Mouse (Mus musculus) gastrocnemius, postnatal 10 days (tissue): ENCODE results near the gene Ppp1r37. TPM values are rescaled to one million over a fixed set of nuclear protein-coding genes. Genes with fewer than 3 reads are reported as not detected.

ENCODE experiments used
- DNase-seq: peaks from one replicate; pipeline ENCODE4 v3.0.0; 2021; ENCODE audit warnings: mixed read lengths
- total RNA-seq, 2 experiments: library from RNA; stranded (reverse); gene quantifications; 2 replicates each; pipeline ENCODE4 v1.2.3; 2021

Gene Ppp1r37
- total RNA-seq, 2 experiments from 2014 or later = 38.7 to 41.1 TPM

GRCm38 (mm10) chr7:19503481-19504068 lies 59.3 kb downstream of the Ppp1r37 start:
- DNase-seq = peak; percentile 43

- no peak for DNase-seq
Observed at GRCm38 (mm10) chr7:19501658-19502057, 61.2 kb downstream of the Ppp1r37 start.

- DNase-seq = no peak
Observed at GRCm38 (mm10) chr7:19500420-19501363, 62.2 kb downstream of the Ppp1r37 start.

- DNase-seq = no peak
Observed at GRCm38 (mm10) chr7:19498326-19498725, 64.5 kb downstream of the Ppp1r37 start.

GRCm38 (mm10) chr7:19496214-19496555 lies 66.7 kb downstream of the Ppp1r37 start:
- DNase-seq = no peak

GRCm38 (mm10) chr7:19495521-19496213 lies 67.2 kb downstream of the Ppp1r37 start:
- peak; percentile 49 for DNase-seq

- no peak for DNase-seq
Observed at GRCm38 (mm10) chr7:19494751-19495474, 68.0 kb downstream of the Ppp1r37 start.

- peak; percentile 34 for DNase-seq
Observed at GRCm38 (mm10) chr7:19491731-19492130, 71.1 kb downstream of the Ppp1r37 start.

- DNase-seq = no peak
Observed at GRCm38 (mm10) chr7:19489525-19489924, 73.4 kb downstream of the Ppp1r37 start.

- DNase-seq = no peak
Observed at GRCm38 (mm10) chr7:19486549-19486948, 76.3 kb downstream of the Ppp1r37 start.

GRCm38 (mm10) chr7:19485488-19485887 lies 77.4 kb downstream of the Ppp1r37 start:
- DNase-seq = no peak

- no peak for DNase-seq
Observed at GRCm38 (mm10) chr7:19483281-19483680, 79.6 kb downstream of the Ppp1r37 start.

Other genes starting within 250 kb of the Ppp1r37 start
- 10 to 100 TPM; 31.9 to 35.9 TPM for gene Ercc1, start 218.3 kb downstream of the Ppp1r37 start, total RNA-seq
- 1 to 10 TPM; 7.8 to 9.8 TPM for gene Cd3eap, start 203.6 kb downstream of the Ppp1r37 start, total RNA-seq
- 1 to 10 TPM; 2.7 to 2.8 TPM for gene Ppp1r13l, start 203.3 kb downstream of the Ppp1r37 start, total RNA-seq
- 1 to 10 TPM; 7.7 to 9.7 TPM for gene Ercc2, start 181.1 kb downstream of the Ppp1r37 start, total RNA-seq
- gene Klc3, start 159.0 kb downstream of the Ppp1r37 start, total RNA-seq = under 1 TPM; 0.12 to 0.18 TPM
- gene Ckm, start 158.3 kb downstream of the Ppp1r37 start, total RNA-seq = over 10,000 TPM; 22,462 to 26,486 TPM
- 10 to 100 TPM; 12.2 to 16.4 TPM for gene Mark4, start 104.3 kb downstream of the Ppp1r37 start, total RNA-seq
- under 1 TPM; 0.59 to 0.86 TPM for gene Exoc3l2, start 99.7 kb downstream of the Ppp1r37 start, total RNA-seq
- 1 to 10 TPM; 2.2 to 2.4 TPM for gene Bloc1s3, start 54.7 kb downstream of the Ppp1r37 start, total RNA-seq
- gene Trappc6a, start 54.7 kb downstream of the Ppp1r37 start, total RNA-seq = 10 to 100 TPM; 24.6 to 26.5 TPM
- gene Nkpd1, start 45.2 kb downstream of the Ppp1r37 start, total RNA-seq = not detected
- under 1 TPM; 0.21 to 0.23 TPM for gene Zfp296, start 14.2 kb upstream of the Ppp1r37 start, total RNA-seq
- gene Gemin7, start 14.5 kb upstream of the Ppp1r37 start, total RNA-seq = 10 to 100 TPM; 52.0 to 59.8 TPM
- gene Clasrp, start 41.4 kb upstream of the Ppp1r37 start, total RNA-seq = 10 to 100 TPM; 15.2 to 23.2 TPM
- 1 to 10 TPM; 7.3 to 9.0 TPM for gene Relb, start 66.4 kb upstream of the Ppp1r37 start, total RNA-seq
- 10 to 100 TPM; 45.7 to 48.2 TPM for gene Clptm1, start 102.0 kb upstream of the Ppp1r37 start, total RNA-seq
- under 1 TPM in 1 of 2 experiments, not detected in 1; 0.61 TPM for gene Apoc2, start 114.9 kb upstream of the Ppp1r37 start, total RNA-seq
- not detected for gene Gm44805, start 118.3 kb upstream of the Ppp1r37 start, total RNA-seq
- gene Apoc4, start 118.4 kb upstream of the Ppp1r37 start, total RNA-seq = under 1 TPM in 1 of 2 experiments, not detected in 1; 0.54 TPM
- 1 to 10 TPM in 1 of 2 experiments, not detected in 1; 4.1 TPM for gene Apoc1, start 129.6 kb upstream of the Ppp1r37 start, total RNA-seq
- gene Apoe, start 136.1 kb upstream of the Ppp1r37 start, total RNA-seq = 100 to 1,000 TPM; 100 to 116 TPM
- gene Tomm40, start 152.4 kb upstream of the Ppp1r37 start, total RNA-seq = 10 to 100 TPM; 59.3 to 63.3 TPM
- gene Nectin2, start 187.4 kb upstream of the Ppp1r37 start, total RNA-seq = 10 to 100 TPM; 13.3 to 14.6 TPM
- gene Bcam, start 207.9 kb upstream of the Ppp1r37 start, total RNA-seq = 10 to 100 TPM; 60.3 to 68.9 TPM
- under 1 TPM; 0.38 to 0.59 TPM for gene Cblc, start 233.7 kb upstream of the Ppp1r37 start, total RNA-seq